Mouse (Mus musculus) thymus, adult 2 months (tissue): ENCODE data around the gene Stx17.

ENCODE experiments used
- CTCF ChIP-seq: fragments of 200-500 bp; IDR thresholded peaks from 2 replicates; pipeline ENCODE4 v1.5.1; 2012; ENCODE audit warnings: mild to moderate bottlenecking, control low read depth, low read length, moderate library complexity, borderline replicate concordance; ENCODE audit not compliant: control insufficient read depth, poor library complexity, insufficient read depth; ENCODE audit errors: extremely low read depth
- POLR2A ChIP-seq: fragments of 200-500 bp; IDR thresholded peaks from 2 replicates; pipeline ENCODE4 v1.6.1; 2012; ENCODE audit warnings: mild to moderate bottlenecking, low read length, control low read depth, moderate library complexity; ENCODE audit not compliant: control insufficient read depth, poor library complexity, insufficient read depth; ENCODE audit errors: extremely low read depth

GRCm38 (mm10) chr4:48105387-48105786 is 19.3 kb upstream of the Stx17 start:
- TF ChIP-seq CTCF: no peak
- no peak for TF ChIP-seq POLR2A
